Mouse (Mus musculus) heart, embryonic 14.5 days (tissue): Measurements from ENCODE around the gene Unc5c. TPM values are rescaled to one million over a fixed set of nuclear protein-coding genes. Genes with fewer than 3 reads are reported as not detected.
A peak's percentile ranks its signal among the peaks of the same experiment; 100 is the strongest.

Experiments used
- ATAC-seq: fragments of 200-750 bp; cut with Nextera tagmentation; 2 replicates; pipeline ENCODE4 v1.8.0; 2017; ENCODE audit warnings: low read depth, moderate TSS enrichment; ENCODE audit not compliant: insufficient number of reproducible peaks, insufficient read depth, low FRiP score
- H3K27ac ChIP-seq, 2 experiments: fragments of 200-500 bp in 1 of 2; fragments of 300-500 bp in 1 of 2; sonication (generic) in 1 of 2; replicated peaks in 1 of 2; 2 replicates each; pipeline ENCODE4 v1.5.1; 2012 to 2014; ENCODE audit warnings: low read depth in 2 of 2, low read length in 2 of 2, control low read depth in 1 of 2, mild to moderate bottlenecking in 1 of 2, mixed read lengths in 1 of 2; ENCODE audit not compliant: control insufficient read depth in 1 of 2, insufficient read depth in 1 of 2
- H3K27me3 ChIP-seq: fragments of 300-500 bp; sonication (generic); 2 replicates; pipeline ENCODE4 v1.6.1; 2014; ENCODE audit warnings: mild to moderate bottlenecking, low read length, control low read depth; ENCODE audit not compliant: control insufficient read depth, insufficient read depth
- H3K36me3 ChIP-seq: fragments of 300-500 bp; sonication (generic); 2 replicates; pipeline ENCODE4 v1.6.1; 2014; ENCODE audit warnings: mild to moderate bottlenecking, control low read depth, low read length, mixed read lengths; ENCODE audit not compliant: control insufficient read depth, insufficient read depth
- H3K4me1 ChIP-seq, 2 experiments: fragments of 200-500 bp in 1 of 2; fragments of 300-500 bp in 1 of 2; sonication (generic) in 1 of 2; 2 replicates each; pipeline ENCODE4 v1.6.1; 2012 to 2014; ENCODE audit warnings: low read length in 2 of 2, control low read depth in 1 of 2, mixed read lengths in 1 of 2; ENCODE audit not compliant: control insufficient read depth in 2 of 2, insufficient read depth in 2 of 2
- H3K4me2 ChIP-seq: fragments of 300-500 bp; sonication (generic); 2 replicates; pipeline ENCODE4 v1.6.1; 2014; ENCODE audit warnings: mild to moderate bottlenecking, low read length
- H3K4me3 ChIP-seq, 2 experiments: fragments of 200-500 bp in 1 of 2; fragments of 300-500 bp in 1 of 2; sonication (generic) in 1 of 2; 2 replicates each; pipeline ENCODE4 v1.5.1; 2012 to 2014; ENCODE audit warnings: low read length in 2 of 2, mild to moderate bottlenecking in 2 of 2, control low read depth in 1 of 2, low read depth in 1 of 2, moderate library complexity in 1 of 2; ENCODE audit not compliant: control insufficient read depth in 1 of 2, insufficient read depth in 1 of 2
- H3K9ac ChIP-seq: fragments of 300-500 bp; sonication (generic); 2 replicates; pipeline ENCODE4 v1.6.1; 2014; ENCODE audit warnings: mild to moderate bottlenecking, low read length
- H3K9me3 ChIP-seq: fragments of 300-500 bp; sonication (generic); 2 replicates; pipeline ENCODE4 v1.6.1; 2016; ENCODE audit warnings: low read length, control low read depth; ENCODE audit not compliant: control insufficient read depth
- WGBS: fragments of 180-500 bp; shearing (Covaris S2); extraction: QIAGEN DNeasy Blood & Tissue Kit; methylation state at CpG from one replicate; pipeline ENCODE4 v1.1.7; 2014; 5-methylcytosine and 5-hydroxymethylcytosine counted together
- polyA plus RNA-seq: library from polyadenylated mRNA; unstranded; fragments of >200 nt; fragmentation: Nextera tagmentation; extraction: Ambion mirVana; gene quantifications from 2 replicates; pipeline ENCODE4 v1.2.1, GENCODE M21; 2014

Unc5c gene
- polyA plus RNA-seq, 1 experiment from 2014 or later = 3.4 TPM

DNA sequence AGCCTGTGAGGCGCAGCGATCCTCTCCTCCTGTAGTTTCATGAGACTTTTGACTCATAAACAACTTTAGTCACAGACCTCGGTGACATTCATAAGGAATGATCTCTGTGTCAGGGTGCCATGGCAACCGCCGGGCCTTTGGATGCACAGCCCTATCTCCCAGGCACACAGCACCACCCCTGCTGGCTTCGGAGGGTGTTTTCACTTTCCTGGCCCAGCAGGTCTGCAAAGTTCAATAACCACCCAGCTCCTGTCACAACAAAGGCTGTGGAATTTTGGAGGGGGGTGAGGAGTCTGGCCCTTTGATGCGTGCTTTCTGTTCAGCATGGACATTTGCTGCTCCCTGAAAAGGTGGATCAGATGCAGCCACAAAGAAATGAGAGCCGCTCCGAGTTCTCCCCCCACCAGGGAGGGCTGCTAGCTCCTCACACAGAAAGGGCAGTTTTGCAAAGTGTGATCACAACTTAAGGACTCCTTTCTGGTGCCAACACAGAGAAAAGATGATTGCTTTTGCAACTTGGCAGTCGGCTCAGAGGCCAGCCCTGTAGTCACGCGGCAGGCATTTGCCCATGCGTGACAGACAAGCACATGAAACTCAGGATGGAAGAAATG is 354.4 kb downstream of the Unc5c start:
- 30% methylated on average over 13 of the region's 13 CpGs for WGBS
- H3K36me3 ChIP-seq = no peaks in the 10 kb centered on the region
- no peak overlapping the region for H3K9ac ChIP-seq
- H3K4me2 ChIP-seq = peak overlapping the region; percentile 34
- H3K4me1 ChIP-seq = peaks cover 0 to 2% of the 10 kb centered on the region in 2 experiments; a peak in 1 of 4 replicates
- H3K27ac ChIP-seq = no peak overlapping the region
- no peaks in the 10 kb centered on the region for H3K27me3 ChIP-seq
- H3K4me3 ChIP-seq = no peak overlapping the region
- ATAC-seq = no peak
- H3K9me3 ChIP-seq = no peaks in the 10 kb centered on the region

DNA sequence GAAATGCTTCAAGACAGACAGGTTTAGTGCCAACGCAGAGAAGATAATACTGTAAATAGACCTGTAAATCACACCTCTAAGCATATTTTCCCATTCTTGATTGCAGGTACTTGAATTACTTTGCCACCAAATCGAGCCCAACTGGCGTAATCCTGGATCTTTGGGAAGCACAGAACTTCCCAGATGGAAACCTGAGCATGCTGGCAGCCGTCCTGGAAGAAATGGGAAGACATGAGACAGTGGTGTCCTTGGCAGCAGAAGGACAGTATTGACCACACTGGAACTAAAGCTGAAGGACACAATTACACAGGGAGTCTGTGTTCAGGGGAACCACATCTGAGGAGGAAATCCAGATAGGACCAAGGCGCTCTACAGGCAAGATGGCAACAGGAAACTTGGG is 363.3 kb downstream of the Unc5c start:
- Histone ChIP-seq H3K9ac (no peak overlapping the region), H3K4me1 (no peaks in the 10 kb centered on the region), H3K27me3 (no peaks in the 10 kb centered on the region), H3K4me2 (no peak overlapping the region), H3K36me3 (no peaks in the 10 kb centered on the region), H3K27ac (no peak overlapping the region), H3K4me3 (no peak overlapping the region), H3K9me3 (no peaks in the 10 kb centered on the region)
- 78% methylated on average over 5 of the region's 5 CpGs for WGBS
- no peak for ATAC-seq

DNA sequence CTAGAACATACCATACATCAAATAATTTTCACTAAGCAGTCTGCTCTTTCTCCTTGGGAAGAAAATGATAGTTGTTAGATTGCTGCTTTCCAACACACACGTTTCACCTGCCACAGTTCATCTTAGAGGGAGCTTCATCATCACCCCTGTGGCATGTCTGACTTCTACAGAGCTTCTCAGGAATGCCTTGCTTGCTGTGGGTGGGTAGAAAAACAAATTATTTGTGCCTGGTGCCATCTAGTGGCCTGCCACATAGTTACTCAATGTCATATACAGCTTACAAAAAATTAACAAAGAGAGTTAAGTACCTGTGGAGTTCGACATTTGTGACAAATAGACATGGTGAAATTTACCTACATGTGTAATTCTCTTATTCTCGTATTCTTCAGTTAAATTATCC is 366.1 kb downstream of the Unc5c start:
- Histone ChIP-seq H3K4me2 (no peak overlapping the region), H3K27me3 (no peaks in the 10 kb centered on the region), H3K4me3 (no peak overlapping the region), H3K9me3 (no peaks in the 10 kb centered on the region), H3K9ac (no peak overlapping the region), H3K4me1 (no peaks in the 10 kb centered on the region), H3K27ac (no peak overlapping the region), H3K36me3 (no peaks in the 10 kb centered on the region)
- 17% methylated on average over 3 of the region's 3 CpGs for WGBS
- ATAC-seq = no peak

DNA sequence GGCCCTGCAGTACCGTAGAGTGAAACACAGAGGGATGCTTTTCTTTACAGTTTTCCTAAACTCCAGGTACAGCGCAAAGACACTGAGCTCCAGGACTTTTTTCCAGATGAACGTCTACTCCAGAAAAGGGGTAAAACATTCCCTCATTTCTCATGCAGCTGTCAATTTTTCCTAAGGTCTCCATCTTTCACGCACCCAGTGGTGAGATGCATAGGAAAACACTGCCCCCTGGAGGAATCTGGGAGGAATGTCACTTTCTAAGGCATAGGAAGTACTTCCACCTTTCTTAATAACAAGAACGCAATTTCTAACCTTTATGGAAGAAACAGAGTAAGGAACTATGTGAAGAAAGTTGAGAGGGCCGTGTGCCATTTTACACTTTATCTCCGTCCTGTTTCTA is 373.8 kb downstream of the Unc5c start:
- H3K27me3 ChIP-seq = no peaks in the 10 kb centered on the region
- H3K36me3 ChIP-seq = no peaks in the 10 kb centered on the region
- H3K27ac ChIP-seq = no peak overlapping the region
- H3K9ac ChIP-seq = no peak overlapping the region
- WGBS = 37% methylated on average over 7 of the region's 7 CpGs
- no peak for ATAC-seq
- no peaks in the 10 kb centered on the region for H3K9me3 ChIP-seq
- no peaks in the 10 kb centered on the region for H3K4me1 ChIP-seq
- H3K4me2 ChIP-seq = no peak overlapping the region
- H3K4me3 ChIP-seq = no peak overlapping the region

DNA sequence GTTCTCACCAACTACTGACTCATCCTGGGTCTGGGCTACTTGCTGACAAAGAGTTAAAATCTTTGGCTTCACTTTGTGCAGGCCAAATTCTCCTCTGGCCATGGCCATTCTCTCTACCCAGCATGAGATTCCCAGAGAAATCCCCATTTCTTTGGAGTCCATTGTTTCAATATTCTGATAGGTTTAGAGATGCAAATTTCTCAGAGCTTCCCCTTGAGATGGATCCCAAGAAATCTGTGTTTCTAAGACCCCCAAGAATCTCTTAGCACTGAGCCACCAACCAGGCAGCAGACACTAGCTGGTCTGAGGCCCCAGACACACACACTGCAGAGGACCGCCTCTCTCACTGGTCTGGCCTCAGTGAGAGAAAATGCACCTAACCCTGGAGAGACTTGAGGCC is 384.2 kb downstream of the Unc5c start:
- Histone ChIP-seq H3K4me3 (no peak overlapping the region), H3K4me1 (0 out of 4 replicates have a peak, but pooled peaks cover 0 to 4% of the 10 kb centered on the region in 2 experiments), H3K27ac (no peak overlapping the region), H3K4me2 (no peak overlapping the region), H3K36me3 (no peaks in the 10 kb centered on the region), H3K9me3 (no peaks in the 10 kb centered on the region), H3K27me3 (no peaks in the 10 kb centered on the region), H3K9ac (no peak overlapping the region)
- no peak for ATAC-seq
- WGBS = 68% methylated on average over 1 of the region's 1 CpGs

DNA sequence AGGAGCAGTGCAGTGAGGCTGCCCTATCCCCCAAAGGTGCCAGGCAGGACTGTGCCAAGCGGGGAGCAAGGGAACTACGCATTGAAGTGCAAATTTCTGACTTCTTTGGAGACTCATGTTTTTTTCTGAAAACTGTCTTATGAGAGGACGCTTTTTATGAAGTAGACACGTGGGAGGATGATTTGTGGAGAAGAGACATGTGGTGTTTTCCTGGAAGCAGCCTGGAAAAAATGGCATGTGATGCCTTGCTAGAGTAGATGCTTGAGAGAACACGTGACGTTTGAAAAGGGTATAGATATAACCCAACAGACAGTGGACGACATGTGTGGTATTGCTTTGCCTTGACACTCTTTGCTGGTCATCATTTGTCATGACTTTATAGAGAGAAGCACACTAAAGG is 385.1 kb downstream of the Unc5c start:
- no peak overlapping the region for H3K27ac ChIP-seq
- no peak for ATAC-seq
- no peaks in the 10 kb centered on the region for H3K9me3 ChIP-seq
- no peak overlapping the region for H3K9ac ChIP-seq
- WGBS = 75% methylated on average over 7 of the region's 7 CpGs
- H3K4me1 ChIP-seq = 0 out of 4 replicates have a peak, but pooled peaks cover 0 to 4% of the 10 kb centered on the region in 2 experiments
- no peak overlapping the region for H3K4me3 ChIP-seq
- H3K27me3 ChIP-seq = no peaks in the 10 kb centered on the region
- no peaks in the 10 kb centered on the region for H3K36me3 ChIP-seq
- no peak overlapping the region for H3K4me2 ChIP-seq

DNA sequence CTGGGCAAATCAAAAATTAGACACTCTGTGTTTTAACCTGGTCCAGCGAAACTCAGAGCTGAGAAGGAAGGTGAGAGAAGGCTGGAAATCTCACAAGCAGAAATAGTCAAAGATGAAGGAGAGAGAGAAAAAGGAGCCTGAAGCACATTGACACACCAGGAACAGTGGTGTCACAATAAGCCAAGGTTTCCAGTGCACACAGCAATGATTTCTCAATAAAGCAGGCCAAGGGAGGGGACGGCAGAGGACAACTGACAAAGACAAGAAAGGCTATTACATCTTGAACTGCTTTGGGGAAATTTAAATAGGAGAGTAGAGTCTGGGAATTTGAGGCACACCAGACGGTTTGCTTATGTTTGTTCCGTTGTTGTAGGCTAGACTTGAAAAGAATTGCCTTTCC is 389.3 kb downstream of the Unc5c start:
- H3K4me1 ChIP-seq = 0 out of 4 replicates have a peak, but pooled peaks cover 0 to 4% of the 10 kb centered on the region in 2 experiments
- H3K27ac ChIP-seq = no peak overlapping the region
- ATAC-seq = no peak
- H3K9me3 ChIP-seq = no peaks in the 10 kb centered on the region
- no peaks in the 10 kb centered on the region for H3K36me3 ChIP-seq
- no peaks in the 10 kb centered on the region for H3K27me3 ChIP-seq
- H3K4me2 ChIP-seq = no peak overlapping the region
- WGBS = 90% methylated on average over 4 of the region's 4 CpGs
- H3K4me3 ChIP-seq = no peak overlapping the region
- H3K9ac ChIP-seq = no peak overlapping the region

DNA sequence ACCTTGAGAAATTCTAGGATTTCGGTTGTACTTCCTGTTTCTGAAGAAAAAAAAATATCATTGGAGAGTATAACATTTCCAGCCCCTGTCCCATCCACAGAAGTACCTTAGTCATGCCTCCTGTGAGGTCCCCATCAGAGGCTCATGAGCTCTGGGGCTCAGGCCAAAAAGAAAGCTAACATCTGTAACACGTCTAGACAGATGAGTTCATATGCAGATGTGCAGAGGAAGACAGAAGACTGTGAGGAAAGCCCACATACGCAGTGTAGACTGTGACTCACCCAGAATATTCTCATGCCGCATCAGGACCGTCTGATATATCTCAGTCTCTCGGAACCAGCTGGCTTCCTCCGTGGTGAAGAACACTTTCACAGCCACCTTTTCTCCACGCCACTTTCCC is 392.1 kb downstream of the Unc5c start:
- no peak overlapping the region for H3K4me2 ChIP-seq
- H3K36me3 ChIP-seq = no peaks in the 10 kb centered on the region
- H3K27ac ChIP-seq = no peak overlapping the region
- no peak overlapping the region for H3K4me3 ChIP-seq
- 0 out of 4 replicates have a peak, but pooled peaks cover 0 to 4% of the 10 kb centered on the region in 2 experiments for H3K4me1 ChIP-seq
- ATAC-seq = no peak
- H3K9ac ChIP-seq = no peak overlapping the region
- no peaks in the 10 kb centered on the region for H3K27me3 ChIP-seq
- no peaks in the 10 kb centered on the region for H3K9me3 ChIP-seq
- WGBS = 82% methylated on average over 8 of the region's 8 CpGs
